Mouse (Mus musculus) forebrain, embryonic 15.5 days (tissue): ENCODE results near the gene Tbc1d2. TPM values are rescaled to one million over a fixed set of nuclear protein-coding genes. Genes with fewer than 3 reads are reported as not detected.

Experiments used
- ATAC-seq: fragments of 200-750 bp; cut with Nextera tagmentation; replicated peaks from 2 replicates; pipeline ENCODE4 v1.8.0; 2017; ENCODE audit warnings: mild to moderate bottlenecking, moderate TSS enrichment, moderate library complexity
- H3K27ac ChIP-seq: fragments of 300-500 bp; sonication (generic); replicated peaks from 2 replicates; pipeline ENCODE4 v1.5.1; 2015; ENCODE audit warnings: mild to moderate bottlenecking, inconsistent platforms
- H3K27me3 ChIP-seq: fragments of 300-500 bp; sonication (generic); 2 replicates; pipeline ENCODE4 v1.6.1; 2015; ENCODE audit warnings: inconsistent platforms
- H3K36me3 ChIP-seq: fragments of 300-500 bp; sonication (generic); 2 replicates; pipeline ENCODE4 v1.6.1; 2015; ENCODE audit warnings: mild to moderate bottlenecking, inconsistent platforms
- H3K4me1 ChIP-seq: fragments of 300-500 bp; sonication (generic); 2 replicates; pipeline ENCODE4 v1.6.1; 2015; ENCODE audit warnings: inconsistent platforms
- H3K4me2 ChIP-seq: fragments of 300-500 bp; sonication (generic); replicated peaks from 2 replicates; pipeline ENCODE4 v1.6.1; 2015; ENCODE audit warnings: mild to moderate bottlenecking, inconsistent platforms
- H3K4me3 ChIP-seq: fragments of 300-500 bp; sonication (generic); 2 replicates; pipeline ENCODE4 v1.5.1; 2015; ENCODE audit warnings: mild to moderate bottlenecking, inconsistent platforms
- H3K9ac ChIP-seq: fragments of 300-500 bp; sonication (generic); replicated peaks from 2 replicates; pipeline ENCODE4 v1.6.1; 2015; ENCODE audit warnings: mild to moderate bottlenecking, inconsistent platforms
- H3K9me3 ChIP-seq: fragments of 300-500 bp; sonication (generic); 2 replicates; pipeline ENCODE4 v1.6.1; 2016; ENCODE audit warnings: inconsistent platforms
- WGBS: fragments of 180-500 bp; shearing (Covaris S2); methylation state at CpG from one replicate; pipeline ENCODE4 v1.1.7; 2015; ENCODE audit warnings: mixed read lengths; 5-methylcytosine and 5-hydroxymethylcytosine counted together
- polyA plus RNA-seq: library from polyadenylated mRNA; unstranded; fragments of >200 nt; fragmentation: Nextera tagmentation; extraction: Ambion mirVana; gene quantifications from 2 replicates; pipeline ENCODE4 v1.2.1, GENCODE M21; 2015

The Tbc1d2 gene
- polyA plus RNA-seq, 1 experiment from 2014 or later: 0.98 TPM

- Histone ChIP-seq H3K27me3 (peaks cover 16% of the 10 kb centered on the region; the same call in 1 of the 2 replicates), H3K36me3 (no peaks in the 10 kb centered on the region), H3K4me3 (no peak overlapping the region), H3K9ac (no peak overlapping the region), H3K4me1 (peaks cover 16% of the 10 kb centered on the region), H3K4me2 (no peak overlapping the region), H3K27ac (no peak overlapping the region), H3K9me3 (no peaks in the 10 kb centered on the region)
- ATAC-seq: no peak
- 89% methylated on average over 6 of the region's 6 CpGs for WGBS
Measured at GRCm38 (mm10) chr4:46598981-46599380, 51.0 kb downstream of the Tbc1d2 start.

- H3K27ac ChIP-seq: no peak overlapping the region
- H3K27me3 ChIP-seq: peaks cover 16% of the 10 kb centered on the region; the same call in 1 of the 2 replicates
- WGBS: 76% methylated on average over 10 of the region's 10 CpGs
- H3K36me3 ChIP-seq: no peaks in the 10 kb centered on the region
- H3K4me2 ChIP-seq: no peak overlapping the region
- ATAC-seq: no peak
- no peak overlapping the region for H3K4me3 ChIP-seq
- no peaks in the 10 kb centered on the region for H3K9me3 ChIP-seq
- no peak overlapping the region for H3K9ac ChIP-seq
- H3K4me1 ChIP-seq: peaks cover 16% of the 10 kb centered on the region
Measured at GRCm38 (mm10) chr4:46598111-46598510, 51.9 kb downstream of the Tbc1d2 start.

GRCm38 (mm10) chr4:46597286-46597961 lies 52.6 kb downstream of the Tbc1d2 start:
- WGBS: 75% methylated on average over 11 of the region's 11 CpGs
- peaks cover 15% of the 10 kb centered on the region for H3K4me1 ChIP-seq
- H3K9me3 ChIP-seq: no peaks in the 10 kb centered on the region
- ATAC-seq: no peak
- peaks cover 16% of the 10 kb centered on the region; the same call in 1 of the 2 replicates for H3K27me3 ChIP-seq
- H3K36me3 ChIP-seq: no peaks in the 10 kb centered on the region
- no peak overlapping the region for H3K4me3 ChIP-seq
- H3K4me2 ChIP-seq: no peak overlapping the region
- no peak overlapping the region for H3K9ac ChIP-seq
- H3K27ac ChIP-seq: no peak overlapping the region

- no peaks in the 10 kb centered on the region for H3K9me3 ChIP-seq
- no peaks in the 10 kb centered on the region for H3K36me3 ChIP-seq
- H3K27me3 ChIP-seq: peaks cover 14% of the 10 kb centered on the region; the same call in 1 of the 2 replicates
- WGBS: 72% methylated on average over 6 of the region's 6 CpGs
- peaks cover 10% of the 10 kb centered on the region for H3K4me1 ChIP-seq
- no peak overlapping the region for H3K9ac ChIP-seq
- no peak for ATAC-seq
- no peak overlapping the region for H3K4me2 ChIP-seq
- H3K4me3 ChIP-seq: no peak overlapping the region
- H3K27ac ChIP-seq: no peak overlapping the region
Measured at GRCm38 (mm10) chr4:46596398-46596797, 53.6 kb downstream of the Tbc1d2 start.

- no peaks in the 10 kb centered on the region for H3K9me3 ChIP-seq
- no peaks in the 10 kb centered on the region for H3K4me1 ChIP-seq
- H3K9ac ChIP-seq: no peak overlapping the region
- no peak for ATAC-seq
- no peak overlapping the region for H3K4me2 ChIP-seq
- 86% methylated on average over 5 of the region's 5 CpGs for WGBS
- H3K27ac ChIP-seq: no peak overlapping the region
- H3K27me3 ChIP-seq: no peaks in the 10 kb centered on the region
- no peaks in the 10 kb centered on the region for H3K36me3 ChIP-seq
- no peak overlapping the region for H3K4me3 ChIP-seq
Measured at GRCm38 (mm10) chr4:46594131-46594530, 55.9 kb downstream of the Tbc1d2 start.

- Histone ChIP-seq H3K4me2 (no peak overlapping the region), H3K9ac (no peak overlapping the region), H3K27ac (no peak overlapping the region), H3K4me3 (no peak overlapping the region), H3K9me3 (no peaks in the 10 kb centered on the region), H3K27me3 (no peaks in the 10 kb centered on the region), H3K36me3 (no peaks in the 10 kb centered on the region), H3K4me1 (no peaks in the 10 kb centered on the region)
- 62% methylated on average over 6 of the region's 6 CpGs for WGBS
- ATAC-seq: no peak
Measured at GRCm38 (mm10) chr4:46593472-46593871, 56.5 kb downstream of the Tbc1d2 start.

GRCm38 (mm10) chr4:46591833-46592520 lies 58.0 kb downstream of the Tbc1d2 start:
- Histone ChIP-seq H3K4me2 (no peak overlapping the region), H3K4me3 (no peak overlapping the region), H3K4me1 (no peaks in the 10 kb centered on the region), H3K27me3 (no peaks in the 10 kb centered on the region), H3K9ac (no peak overlapping the region), H3K9me3 (no peaks in the 10 kb centered on the region), H3K27ac (no peak overlapping the region), H3K36me3 (no peaks in the 10 kb centered on the region)
- no peak for ATAC-seq
- 89% methylated on average over 9 of the region's 9 CpGs for WGBS

GRCm38 (mm10) chr4:46590810-46591209 lies 59.2 kb downstream of the Tbc1d2 start:
- Histone ChIP-seq H3K36me3 (no peaks in the 10 kb centered on the region), H3K4me3 (no peak overlapping the region), H3K27me3 (no peaks in the 10 kb centered on the region), H3K4me1 (no peaks in the 10 kb centered on the region), H3K4me2 (no peak overlapping the region), H3K27ac (no peak overlapping the region), H3K9ac (no peak overlapping the region), H3K9me3 (no peaks in the 10 kb centered on the region)
- no peak for ATAC-seq
- 69% methylated on average over 4 of the region's 4 CpGs for WGBS

- Histone ChIP-seq H3K27me3 (no peaks in the 10 kb centered on the region), H3K36me3 (no peaks in the 10 kb centered on the region), H3K9me3 (no peaks in the 10 kb centered on the region), H3K4me1 (no peaks in the 10 kb centered on the region), H3K9ac (no peak overlapping the region), H3K27ac (no peak overlapping the region), H3K4me2 (no peak overlapping the region), H3K4me3 (no peak overlapping the region)
- no peak for ATAC-seq
- 84% methylated on average over 5 of the region's 5 CpGs for WGBS
Measured at GRCm38 (mm10) chr4:46589946-46590684, 59.9 kb downstream of the Tbc1d2 start.

GRCm38 (mm10) chr4:46589151-46589550 lies 60.9 kb downstream of the Tbc1d2 start:
- H3K27me3 ChIP-seq: no peaks in the 10 kb centered on the region
- H3K4me1 ChIP-seq: no peaks in the 10 kb centered on the region
- H3K27ac ChIP-seq: no peak overlapping the region
- WGBS: 86% methylated on average over 8 of the region's 8 CpGs
- no peak overlapping the region for H3K4me3 ChIP-seq
- ATAC-seq: no peak
- H3K36me3 ChIP-seq: no peaks in the 10 kb centered on the region
- no peak overlapping the region for H3K4me2 ChIP-seq
- H3K9me3 ChIP-seq: no peaks in the 10 kb centered on the region
- H3K9ac ChIP-seq: no peak overlapping the region

- 0 out of 2 replicates have a peak, but pooled peaks cover 4% of the 10 kb centered on the region for H3K9me3 ChIP-seq
- H3K9ac ChIP-seq: no peak overlapping the region
- no peaks in the 10 kb centered on the region for H3K4me1 ChIP-seq
- H3K36me3 ChIP-seq: no peaks in the 10 kb centered on the region
- WGBS: 65% methylated on average over 4 of the region's 4 CpGs
- H3K27ac ChIP-seq: no peak overlapping the region
- no peak overlapping the region for H3K4me2 ChIP-seq
- ATAC-seq: no peak
- no peak overlapping the region for H3K4me3 ChIP-seq
- no peaks in the 10 kb centered on the region for H3K27me3 ChIP-seq
Measured at GRCm38 (mm10) chr4:46586473-46586872, 63.5 kb downstream of the Tbc1d2 start.

GRCm38 (mm10) chr4:46585811-46586190 lies 64.2 kb downstream of the Tbc1d2 start:
- no peaks in the 10 kb centered on the region for H3K4me1 ChIP-seq
- no peak overlapping the region for H3K4me2 ChIP-seq
- H3K4me3 ChIP-seq: no peak overlapping the region
- 90% methylated on average over 8 of the region's 8 CpGs for WGBS
- no peak overlapping the region for H3K9ac ChIP-seq
- H3K9me3 ChIP-seq: 0 out of 2 replicates have a peak, but pooled peaks cover 4% of the 10 kb centered on the region
- H3K27ac ChIP-seq: no peak overlapping the region
- H3K27me3 ChIP-seq: no peaks in the 10 kb centered on the region
- H3K36me3 ChIP-seq: no peaks in the 10 kb centered on the region
- no peak for ATAC-seq
